Mouse (Mus musculus) forebrain, postnatal 0 days (tissue): ENCODE measurements around the gene A430005L14Rik. TPM values are rescaled to one million over a fixed set of nuclear protein-coding genes. Genes with fewer than 3 reads are reported as not detected.

ENCODE experiments used
- ATAC-seq: fragments of 200-750 bp; cut with Nextera tagmentation; 2 replicates; pipeline ENCODE4 v1.8.0; 2017; ENCODE audit warnings: mild to moderate bottlenecking, moderate library complexity
- DNase-seq: peaks from one replicate; pipeline ENCODE4 v3.0.0-alpha.2; 2015
- H3K27ac ChIP-seq: fragments of 300-500 bp; sonication (generic); 2 replicates; pipeline ENCODE4 v1.5.1; 2014; ENCODE audit warnings: low read depth, mild to moderate bottlenecking, antibody characterized with exemption, low read length, moderate library complexity, mixed read lengths
- H3K27me3 ChIP-seq: fragments of 300-500 bp; sonication (generic); 2 replicates; pipeline ENCODE4 v1.6.1; 2014; ENCODE audit warnings: mild to moderate bottlenecking, low read length, mixed read lengths; ENCODE audit not compliant: insufficient read depth
- H3K36me3 ChIP-seq: fragments of 300-500 bp; sonication (generic); 2 replicates; pipeline ENCODE4 v1.6.1; 2014; ENCODE audit warnings: mild to moderate bottlenecking, moderate library complexity; ENCODE audit not compliant: insufficient read depth
- H3K4me1 ChIP-seq: fragments of 300-500 bp; sonication (generic); 2 replicates; pipeline ENCODE4 v1.6.1; 2014; ENCODE audit warnings: antibody characterized with exemption; ENCODE audit not compliant: insufficient read depth
- H3K4me2 ChIP-seq: fragments of 300-500 bp; sonication (generic); 2 replicates; pipeline ENCODE4 v1.6.1; 2014; ENCODE audit warnings: low read depth, mild to moderate bottlenecking, moderate library complexity
- H3K4me3 ChIP-seq: fragments of 300-500 bp; sonication (generic); 2 replicates; pipeline ENCODE4 v1.5.1; 2014; ENCODE audit warnings: low read depth, low read length, mixed read lengths
- H3K9ac ChIP-seq: fragments of 300-500 bp; sonication (generic); 2 replicates; pipeline ENCODE4 v1.6.1; 2014; ENCODE audit warnings: mild to moderate bottlenecking
- H3K9me3 ChIP-seq: fragments of 300-500 bp; sonication (generic); 2 replicates; pipeline ENCODE4 v1.6.1; 2016; ENCODE audit warnings: low read length
- CTCF ChIP-seq: sonication (generic); IDR thresholded peaks from 2 replicates; pipeline ENCODE4 v1.5.1; 2016; ENCODE audit warnings: antibody characterized with exemption, control low read depth, low read depth
- WGBS: fragments of 180-500 bp; shearing (Covaris S2); extraction: QIAGEN DNeasy Blood & Tissue Kit; methylation state at CpG from one replicate; pipeline ENCODE4 v1.1.7; 2014; 5-methylcytosine and 5-hydroxymethylcytosine counted together
- polyA plus RNA-seq: library from polyadenylated mRNA; unstranded; fragments of >200 nt; fragmentation: Nextera tagmentation; extraction: Ambion mirVana; gene quantifications from 2 replicates; pipeline ENCODE4 v1.2.1, GENCODE M21; 2015
- total RNA-seq: library from RNA; depleted of rRNA; stranded (reverse); fragments of >200 nt; gene quantifications from 2 replicates; pipeline ENCODE4 v1.2.3, GENCODE M21; 2014

The A430005L14Rik gene
- total and polyA plus RNA-seq, 2 experiments from 2014 or later, result 38.6 to 47.6 TPM

- Histone ChIP-seq H3K27me3 (no peaks in the 10 kb centered on the region), H3K9me3 (no peaks in the 10 kb centered on the region), H3K36me3 (peaks cover 68% of the 10 kb centered on the region), H3K4me3 (no peak overlapping the region), H3K4me2 (no peak overlapping the region), H3K9ac (no peak overlapping the region), H3K4me1 (no peaks in the 10 kb centered on the region), H3K27ac (no peak overlapping the region)
- TF ChIP-seq CTCF, result peak; percentile 36; the same call in 1 of the 2 replicates
- no peak for DNase-seq
- 95% methylated on average over 2 of the region's 2 CpGs for WGBS
- no peak for ATAC-seq
Measured at GRCm38 (mm10) chr4:153968063-153968462, 11.0 kb downstream of the A430005L14Rik start.

DNA sequence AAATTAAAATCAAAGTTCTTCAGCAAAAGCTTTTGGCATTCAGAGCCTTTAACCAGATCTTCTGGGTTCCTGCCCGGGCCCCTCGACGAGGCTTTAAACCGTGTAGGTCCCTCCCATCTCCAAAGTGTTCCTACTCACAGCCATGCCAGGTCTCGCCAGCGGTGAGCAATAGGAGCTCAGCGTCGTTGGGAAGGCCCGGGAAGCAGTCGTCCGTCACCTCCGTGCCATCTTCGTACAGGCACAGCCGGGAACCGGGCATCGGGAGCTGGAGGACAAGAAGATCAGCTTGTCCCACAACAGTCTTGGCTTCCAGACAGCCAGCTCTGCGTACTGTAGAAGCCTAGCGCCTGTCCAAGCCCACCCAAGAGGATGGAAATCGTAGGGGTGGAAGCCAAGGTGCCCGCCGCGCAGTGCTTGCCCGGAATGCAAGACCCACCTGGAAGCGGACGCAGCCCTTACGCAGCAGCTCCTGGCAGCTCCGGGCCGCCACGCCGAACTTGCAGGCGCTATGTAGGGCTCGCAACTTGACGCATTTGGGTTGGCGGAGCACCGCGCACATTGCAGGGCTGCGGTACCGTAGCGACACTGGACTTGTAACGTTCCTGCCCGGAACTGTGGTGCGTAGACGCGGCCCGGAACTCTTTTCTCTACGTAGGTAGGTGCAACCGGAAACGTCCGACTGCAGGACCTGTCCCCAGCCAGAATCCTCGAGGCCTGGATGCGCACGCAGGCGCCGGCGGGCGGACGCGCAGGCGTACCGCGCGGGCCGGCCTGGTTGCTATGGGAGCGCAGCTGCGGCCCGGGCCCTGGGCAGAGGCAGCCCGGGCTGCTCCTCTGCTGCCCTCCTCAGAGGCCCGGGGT lies 17.6 kb downstream of the A430005L14Rik start, which contains the start of the genes Dffb and Cep104:
Dffb (minus strand) TSS at position 696 of the 861 bp plus-strand sequence.
Cep104 (plus strand) TSS at position 764 of the 861 bp plus-strand sequence.
- peaks cover 14% of the 10 kb centered on the region; the same call in 1 of the 2 replicates for H3K4me1 ChIP-seq
- peak within 1 kb of the TSS; percentile 89 for H3K9ac ChIP-seq
- DNase-seq, result peak; percentile 97
- ATAC-seq, result peak; percentile 98
- H3K9me3 ChIP-seq, result no peaks in the 10 kb centered on the region
- H3K27ac ChIP-seq, result peak within 1 kb of the TSS; percentile 85
- no peaks in the 10 kb centered on the region for H3K27me3 ChIP-seq
- peak within 1 kb of the TSS; percentile 91 for H3K4me2 ChIP-seq
- WGBS, result 2% methylated on average over 68 of the region's 68 CpGs
- H3K4me3 ChIP-seq, result peak within 1 kb of the TSS; percentile 96
- peaks cover 27% of the 10 kb centered on the region for H3K36me3 ChIP-seq
- TF ChIP-seq CTCF, result no peak; the same call in 1 of the 2 replicates

GRCm38 (mm10) chr4:153975292-153975662 lies 18.2 kb downstream of the A430005L14Rik start:
- peak overlapping the region; percentile 89 for H3K9ac ChIP-seq
- H3K36me3 ChIP-seq, result peaks cover 27% of the 10 kb centered on the region
- peak overlapping the region; percentile 96 for H3K4me3 ChIP-seq
- peak; percentile 59 for ATAC-seq
- peak overlapping the region; percentile 85 for H3K27ac ChIP-seq
- H3K9me3 ChIP-seq, result no peaks in the 10 kb centered on the region
- no peaks in the 10 kb centered on the region for H3K27me3 ChIP-seq
- TF ChIP-seq CTCF, result peak; percentile 10; the same call in 1 of the 2 replicates
- H3K4me1 ChIP-seq, result peaks cover 14% of the 10 kb centered on the region; the same call in 1 of the 2 replicates
- 5% methylated on average over 33 of the region's 33 CpGs for WGBS
- H3K4me2 ChIP-seq, result peak overlapping the region; percentile 91
- no peak for DNase-seq

GRCm38 (mm10) chr4:153975768-153976167 lies 18.7 kb downstream of the A430005L14Rik start:
- peak overlapping the region; percentile 96 for H3K4me3 ChIP-seq
- no peaks in the 10 kb centered on the region for H3K9me3 ChIP-seq
- TF ChIP-seq CTCF, result no peak
- WGBS, result 38% methylated on average over 6 of the region's 6 CpGs
- H3K4me1 ChIP-seq, result peaks cover 14% of the 10 kb centered on the region; the same call in 1 of the 2 replicates
- peaks cover 28% of the 10 kb centered on the region for H3K36me3 ChIP-seq
- H3K27me3 ChIP-seq, result no peaks in the 10 kb centered on the region
- H3K27ac ChIP-seq, result no peak overlapping the region
- ATAC-seq (no peak), DNase-seq (no peak)
- peak overlapping the region; percentile 91 for H3K4me2 ChIP-seq
- H3K9ac ChIP-seq, result peak overlapping the region; percentile 89

- DNase-seq (no peak), ATAC-seq (no peak)
- H3K4me2 ChIP-seq, result no peak overlapping the region
- TF ChIP-seq CTCF, result no peak
- no peak overlapping the region for H3K9ac ChIP-seq
- H3K36me3 ChIP-seq, result peaks cover 51% of the 10 kb centered on the region
- no peaks in the 10 kb centered on the region for H3K27me3 ChIP-seq
- H3K9me3 ChIP-seq, result no peaks in the 10 kb centered on the region
- H3K4me3 ChIP-seq, result no peak overlapping the region
- H3K27ac ChIP-seq, result no peak overlapping the region
- peaks cover 14% of the 10 kb centered on the region; the same call in 1 of the 2 replicates for H3K4me1 ChIP-seq
- WGBS, result 91% methylated on average over 10 of the region's 10 CpGs
Measured at GRCm38 (mm10) chr4:153979243-153979642, 22.2 kb downstream of the A430005L14Rik start.

- H3K27me3 ChIP-seq, result no peaks in the 10 kb centered on the region
- H3K9me3 ChIP-seq, result no peaks in the 10 kb centered on the region
- no peak overlapping the region for H3K27ac ChIP-seq
- WGBS, result 97% methylated on average over 11 of the region's 11 CpGs
- H3K4me3 ChIP-seq, result no peak overlapping the region
- H3K9ac ChIP-seq, result no peak overlapping the region
- H3K36me3 ChIP-seq, result peaks cover 63% of the 10 kb centered on the region
- H3K4me2 ChIP-seq, result no peak overlapping the region
- ATAC-seq, result no peak
- TF ChIP-seq CTCF, result no peak
- DNase-seq, result no peak
- peaks cover 14% of the 10 kb centered on the region; the same call in 1 of the 2 replicates for H3K4me1 ChIP-seq
Measured at GRCm38 (mm10) chr4:153980470-153980869, 23.4 kb downstream of the A430005L14Rik start.

- 91% methylated on average over 10 of the region's 10 CpGs for WGBS
- H3K4me2 ChIP-seq, result no peak overlapping the region
- DNase-seq (no peak), ATAC-seq (no peak)
- peaks cover 90% of the 10 kb centered on the region for H3K36me3 ChIP-seq
- TF ChIP-seq CTCF, result no peak
- H3K4me3 ChIP-seq, result no peak overlapping the region
- H3K27me3 ChIP-seq, result no peaks in the 10 kb centered on the region
- H3K4me1 ChIP-seq, result no peaks in the 10 kb centered on the region
- H3K27ac ChIP-seq, result no peak overlapping the region
- H3K9me3 ChIP-seq, result no peaks in the 10 kb centered on the region
- no peak overlapping the region for H3K9ac ChIP-seq
Measured at GRCm38 (mm10) chr4:153992715-153993114, 35.7 kb downstream of the A430005L14Rik start.
